Mouse (Mus musculus) spleen, adult 18-20 months (tissue): ENCODE data around the gene Clpsl2.

ENCODE experiments used
- DNase-seq, 2 experiments: peaks; one replicate each; pipeline ENCODE4 v3.0.0; 2022; ENCODE audit warnings: mixed read lengths in 2 of 2

The Clpsl2 gene

GRCm38 (mm10) chr17:28549111-28549510, at the start of gene Clpsl2:
TSS of gene Clpsl2 (plus strand) at chr17:28549411.
- no peak for DNase-seq

GRCm38 (mm10) chr17:28500465-28500864, 48.7 kb upstream of the Clpsl2 start:
- no peak for DNase-seq

GRCm38 (mm10) chr17:28502196-28502821, 46.9 kb upstream of the Clpsl2 start:
- DNase-seq, result no peak

DNA sequence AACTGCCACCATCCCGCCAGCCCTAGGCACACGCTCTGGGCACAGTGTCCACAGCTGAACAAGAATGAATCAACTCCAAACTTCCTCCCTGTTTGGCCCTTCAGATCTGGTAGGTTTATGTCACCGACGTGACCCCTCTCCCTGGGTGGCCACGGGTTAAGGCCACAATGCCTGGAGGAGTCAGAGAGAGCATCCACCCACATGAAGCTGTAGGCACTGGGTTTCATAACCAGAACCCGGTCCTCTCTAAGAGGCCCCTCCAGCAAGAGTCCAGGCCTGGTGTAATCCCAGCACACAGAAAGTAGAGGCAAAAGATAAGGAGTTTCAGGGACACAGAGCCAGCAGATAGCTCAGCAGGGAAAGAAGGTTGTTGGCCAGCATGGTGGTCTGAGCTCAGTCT, 45.0 kb upstream of the Clpsl2 start:
- no peak for DNase-seq

- no peak for DNase-seq
Observed at GRCm38 (mm10) chr17:28505591-28505990, 43.6 kb upstream of the Clpsl2 start.

- no peak for DNase-seq
Observed at GRCm38 (mm10) chr17:28506895-28507294, 42.3 kb upstream of the Clpsl2 start.

DNA sequence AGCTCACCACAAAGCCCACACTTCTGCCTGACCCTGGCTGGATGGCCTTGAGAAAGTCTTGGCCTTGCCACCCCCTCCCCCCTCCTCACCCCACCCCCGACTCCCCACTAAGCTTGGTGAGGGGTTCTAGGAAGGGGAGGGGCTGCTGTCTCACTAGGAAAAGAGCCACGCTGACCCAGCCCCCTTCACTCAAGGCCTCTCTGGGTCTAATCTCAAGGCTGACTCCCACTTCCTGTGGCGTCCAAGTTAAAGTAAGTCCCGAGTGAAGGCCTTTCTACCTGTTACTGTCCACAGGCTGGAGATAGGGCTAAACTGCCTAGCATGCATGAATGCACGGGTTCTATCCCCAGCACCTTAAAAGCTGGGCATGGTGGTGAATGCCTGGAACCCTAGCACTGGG, 41.7 kb upstream of the Clpsl2 start:
- DNase-seq, result no peak

DNA sequence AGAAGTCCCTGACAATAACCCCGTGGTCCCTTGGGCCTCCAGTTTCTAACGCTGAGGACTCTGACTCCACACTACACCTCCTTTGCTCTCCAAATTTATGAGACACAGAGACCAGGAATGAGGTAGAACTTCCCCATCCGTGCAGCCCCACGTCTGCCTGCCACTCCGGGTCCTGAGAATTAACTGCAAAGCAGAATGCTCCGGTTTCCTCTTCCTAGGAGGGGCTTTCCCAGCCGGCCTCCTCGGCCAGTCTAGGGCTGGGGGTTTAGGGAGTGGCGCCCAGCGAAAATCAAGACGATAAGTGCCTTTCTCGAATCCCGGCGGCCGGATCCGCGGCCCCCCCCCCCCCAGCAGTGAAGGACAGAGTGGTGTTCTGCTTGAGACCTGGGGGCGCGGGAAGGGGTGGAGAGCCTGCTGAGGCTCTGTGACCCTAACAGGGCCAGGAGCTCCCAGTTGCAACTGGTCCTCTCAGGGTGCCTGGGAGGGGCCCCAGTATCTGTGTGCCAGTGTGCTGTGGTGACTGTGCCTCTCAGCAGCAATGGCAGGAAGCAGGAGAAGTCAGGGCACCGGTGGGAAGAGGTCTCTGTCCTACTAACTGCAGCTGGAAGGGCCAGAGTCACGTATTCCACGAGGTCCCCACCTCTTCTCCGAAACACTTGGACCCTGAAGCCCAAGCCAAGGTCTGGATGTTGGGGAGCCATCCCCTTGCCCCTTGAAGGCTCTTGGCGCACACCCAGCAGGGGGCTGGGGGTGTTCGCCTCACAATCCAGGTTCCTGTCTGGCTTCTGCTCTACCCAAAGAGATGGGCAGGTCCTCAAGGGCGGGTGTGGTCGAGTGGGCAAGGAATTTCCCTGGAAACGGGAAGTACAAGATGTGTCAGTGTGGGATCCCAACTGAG, 38.5 kb upstream of the Clpsl2 start:
- DNase-seq, result no peak

DNA sequence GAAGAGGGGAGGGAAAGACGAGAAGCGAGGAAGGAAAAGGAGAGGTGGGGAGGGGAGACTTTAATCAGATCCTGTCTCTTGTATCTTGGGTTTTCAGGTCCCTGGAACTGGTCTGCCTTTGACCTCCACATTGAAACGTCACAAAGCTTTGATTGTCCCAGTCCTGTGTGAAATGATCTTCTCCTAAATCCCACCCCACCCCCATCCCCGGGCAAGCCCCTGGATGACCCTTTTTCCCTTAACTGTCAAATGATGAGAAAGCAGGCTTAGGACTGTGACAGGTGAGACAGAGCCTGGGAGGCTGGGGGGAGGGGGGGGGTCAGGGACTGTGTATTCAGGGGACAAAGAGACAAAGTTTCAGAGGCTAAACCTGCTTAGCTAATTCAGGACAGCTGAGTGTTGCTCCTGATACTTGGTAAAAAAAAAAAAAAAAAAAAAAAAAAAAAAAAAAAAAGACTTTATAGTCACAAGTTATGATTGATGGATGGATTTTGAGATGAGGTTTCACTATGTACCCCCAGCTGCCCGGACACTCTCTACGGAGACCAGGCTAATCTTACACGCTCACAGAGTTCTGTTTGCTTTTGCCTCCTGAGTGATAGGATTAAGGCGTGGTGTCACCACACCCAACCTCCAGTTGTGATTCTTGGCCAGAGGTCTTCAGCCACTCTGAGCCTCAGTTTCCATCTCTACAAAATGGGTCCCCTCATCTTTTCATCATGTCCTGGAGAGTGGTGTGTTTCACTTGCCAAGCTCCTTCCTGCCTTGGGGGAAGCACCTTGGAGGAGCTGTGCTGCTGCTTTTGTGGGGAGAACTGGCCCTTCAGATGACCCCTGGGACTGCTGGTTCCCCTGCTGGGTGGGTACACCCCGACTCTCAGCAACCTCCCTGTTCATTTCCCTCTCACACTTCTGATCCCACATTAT, 37.3 kb upstream of the Clpsl2 start:
- DNase-seq, result no peak

GRCm38 (mm10) chr17:28512696-28513095, 36.5 kb upstream of the Clpsl2 start:
- DNase-seq, result no peak

- no peak for DNase-seq
Observed at GRCm38 (mm10) chr17:28513337-28513736, 35.9 kb upstream of the Clpsl2 start.

- DNase-seq, result peak; percentile 41 to 55
Observed at GRCm38 (mm10) chr17:28513844-28514243, 35.4 kb upstream of the Clpsl2 start.

DNA sequence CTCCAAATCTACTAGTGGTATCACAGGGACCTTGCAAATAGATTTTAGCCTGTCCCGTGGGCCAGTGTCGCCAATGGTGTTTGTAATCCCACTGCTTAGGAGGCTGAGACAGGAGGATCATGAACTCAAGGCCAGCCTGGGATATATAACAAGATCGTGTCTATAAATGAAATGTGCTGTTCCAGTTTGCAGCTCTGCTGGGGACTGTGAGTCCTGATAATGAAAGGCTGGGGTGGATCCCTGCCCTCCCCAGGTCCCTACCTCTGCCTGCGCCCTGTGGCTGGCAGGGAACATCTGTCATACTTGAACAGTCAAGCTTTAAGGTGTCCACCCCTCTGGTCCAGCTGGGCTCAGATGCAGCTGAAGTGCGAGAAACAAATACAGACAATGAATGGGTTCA, 34.7 kb upstream of the Clpsl2 start:
- DNase-seq, result no peak

DNA sequence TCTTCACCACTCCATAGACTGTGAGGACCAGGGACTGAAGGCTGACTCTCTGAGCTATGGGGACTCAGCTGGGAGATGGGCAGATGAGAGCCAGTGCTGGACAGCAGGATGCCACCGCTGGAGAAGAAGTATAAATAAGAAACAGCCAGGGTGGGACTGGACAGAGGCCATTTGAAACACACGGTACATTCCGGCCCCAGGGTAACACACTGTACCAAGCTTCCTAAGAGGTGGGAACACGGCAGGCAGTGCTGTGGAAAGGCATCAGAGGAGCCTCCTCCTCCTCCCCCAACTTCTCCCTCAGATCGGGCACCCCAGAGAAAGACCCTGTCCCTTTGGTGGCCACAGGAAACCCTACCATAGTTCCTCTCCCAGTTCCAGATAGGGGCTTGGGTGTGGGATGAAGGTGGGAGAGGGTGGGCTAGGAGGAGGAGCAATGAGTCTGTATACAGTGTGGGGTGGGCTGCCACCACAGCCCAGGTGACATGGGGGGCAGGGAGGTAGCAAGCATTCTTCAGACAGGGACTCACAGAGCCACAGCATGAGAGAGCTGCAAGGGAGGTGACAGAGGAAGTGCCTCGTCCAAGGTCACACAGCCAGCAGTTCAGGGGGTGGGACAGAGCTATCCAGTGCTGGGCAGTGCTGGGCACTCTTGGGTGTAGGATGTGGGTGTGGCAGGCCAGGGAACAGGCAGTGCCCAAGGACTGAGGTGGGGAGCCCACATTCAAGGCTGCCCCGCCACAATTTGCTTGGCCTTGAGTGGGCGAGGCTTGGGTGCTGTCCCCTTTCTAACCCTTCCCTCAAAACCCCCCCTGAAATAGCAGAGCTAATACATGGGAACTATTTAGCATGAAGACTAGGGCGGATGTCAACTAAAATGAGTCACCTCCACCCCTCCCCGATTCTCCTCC, 33.5 kb upstream of the Clpsl2 start:
- DNase-seq, result peak; percentile 53 to 59

DNA sequence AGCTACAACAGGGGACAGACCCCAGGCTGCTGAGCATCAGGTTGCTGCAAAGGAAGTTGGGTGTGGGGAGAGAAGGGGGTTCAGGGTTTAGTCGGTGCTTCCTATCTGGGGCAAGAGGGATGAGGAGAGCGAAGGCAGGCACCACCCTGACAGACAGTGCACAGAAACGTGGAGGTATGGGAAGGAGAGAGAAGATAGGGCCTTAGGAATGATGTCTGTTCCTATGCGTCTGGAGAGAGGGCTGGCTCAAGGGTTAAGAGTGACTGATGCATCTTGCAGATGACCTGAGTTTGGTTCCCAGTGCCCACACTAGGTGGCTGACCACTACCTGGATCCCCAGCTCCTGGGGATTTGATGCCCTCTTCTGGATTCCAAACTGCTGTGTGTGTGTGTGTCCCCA, 32.3 kb upstream of the Clpsl2 start:
- DNase-seq, result no peak

- peak in 1 of 2 experiments; percentile 50 for DNase-seq
Observed at GRCm38 (mm10) chr17:28517441-28517955, 31.7 kb upstream of the Clpsl2 start, which contains the start of gene Fkbp5. TSS of gene Fkbp5 (minus strand) at chr17:28517527.

DNA sequence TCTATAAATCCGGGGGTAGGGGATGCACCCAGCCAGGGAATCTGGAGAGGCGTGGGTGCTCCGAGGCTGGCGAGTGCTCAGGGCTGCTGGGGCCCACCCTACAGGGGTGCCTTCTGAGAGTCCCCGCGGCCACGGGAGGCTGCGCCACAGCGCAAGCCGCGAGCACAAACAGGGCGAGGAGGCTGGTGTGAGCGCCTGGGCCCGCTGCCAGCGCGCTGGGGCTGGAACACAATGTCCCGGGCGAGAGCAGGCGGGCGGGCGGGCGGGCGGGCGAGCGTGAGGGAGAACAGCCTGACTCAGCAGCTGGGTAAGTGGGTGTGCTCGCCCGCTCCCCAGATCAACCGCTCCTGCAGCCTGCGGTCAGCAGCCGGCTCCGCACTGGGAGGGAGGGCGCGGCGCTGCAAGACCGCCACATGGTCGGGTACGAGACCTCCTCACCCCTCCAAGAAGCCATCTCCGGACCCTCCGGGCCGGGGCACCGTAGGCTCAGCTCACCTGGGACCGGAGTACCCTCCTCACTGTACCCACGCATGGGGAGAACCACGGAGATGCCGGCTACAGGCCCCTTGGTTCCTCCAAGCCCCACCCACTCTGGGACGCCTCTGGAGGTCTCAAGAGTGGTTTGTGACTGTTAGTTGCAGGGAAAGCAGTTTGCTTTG, 31.1 kb upstream of the Clpsl2 start:
- peak; percentile 84 to 87 for DNase-seq

DNA sequence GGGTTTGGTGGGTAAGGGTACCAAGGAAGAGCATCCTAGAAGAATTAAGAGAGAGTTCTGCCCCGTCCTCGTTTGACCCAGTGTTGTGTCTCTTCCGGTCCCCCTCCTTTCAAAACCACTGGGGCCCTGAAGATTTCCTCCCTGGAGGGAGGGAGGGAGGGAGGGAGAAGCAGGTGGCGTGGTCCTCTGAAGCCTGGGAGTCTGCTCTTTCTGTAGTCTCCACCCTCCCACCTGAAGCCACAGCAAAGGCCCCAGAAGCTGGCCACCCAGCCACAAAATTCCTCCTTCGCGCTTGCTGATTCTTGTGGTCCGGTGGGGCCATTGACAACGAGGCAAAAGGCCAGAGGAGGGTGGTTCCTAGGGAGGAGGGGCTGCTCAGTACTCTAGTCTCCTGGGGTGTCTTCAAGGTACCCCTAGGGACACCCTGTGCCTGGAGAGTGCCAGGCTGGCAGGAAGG, 30.6 kb upstream of the Clpsl2 start:
- peak; percentile 51 to 60 for DNase-seq

DNA sequence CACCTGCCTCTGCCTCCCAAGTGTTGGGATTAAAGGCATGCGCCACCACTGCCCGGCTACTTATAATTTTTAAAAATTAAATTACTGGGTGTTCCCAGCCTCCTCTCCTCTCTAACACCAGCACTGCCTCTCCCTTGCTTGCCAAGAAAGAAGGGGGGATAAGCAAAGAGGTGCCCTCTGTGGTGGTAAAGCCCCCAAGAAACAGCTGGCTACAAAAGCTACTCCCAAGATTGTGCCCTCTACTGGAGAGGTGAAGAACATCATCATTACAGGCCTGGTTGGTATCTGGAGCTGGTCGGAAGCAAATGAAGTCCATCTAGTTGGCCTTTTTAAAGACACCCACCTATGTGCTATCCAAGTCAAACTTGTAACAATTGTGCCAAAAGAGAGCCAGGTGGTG, 29.4 kb upstream of the Clpsl2 start:
- no peak for DNase-seq

GRCm38 (mm10) chr17:28520561-28520960, 28.6 kb upstream of the Clpsl2 start:
- DNase-seq, result no peak
